Mouse (Mus musculus) heart, adult 2 months (tissue): Measurements from ENCODE around the gene Iqsec3.

Experiments
- CTCF ChIP-seq: fragments of 200-600 bp; IDR thresholded peaks from 2 replicates; pipeline ENCODE4 v1.8.1; 2022; ENCODE audit warnings: antibody characterized with exemption, mild to moderate bottlenecking, moderate library complexity
- POLR2A ChIP-seq: fragments of 200-500 bp; IDR thresholded peaks from 2 replicates; pipeline ENCODE4 v1.6.1; 2011; ENCODE audit warnings: mild to moderate bottlenecking, low read depth, low read length, control low read depth; ENCODE audit not compliant: insufficient read depth

DNA sequence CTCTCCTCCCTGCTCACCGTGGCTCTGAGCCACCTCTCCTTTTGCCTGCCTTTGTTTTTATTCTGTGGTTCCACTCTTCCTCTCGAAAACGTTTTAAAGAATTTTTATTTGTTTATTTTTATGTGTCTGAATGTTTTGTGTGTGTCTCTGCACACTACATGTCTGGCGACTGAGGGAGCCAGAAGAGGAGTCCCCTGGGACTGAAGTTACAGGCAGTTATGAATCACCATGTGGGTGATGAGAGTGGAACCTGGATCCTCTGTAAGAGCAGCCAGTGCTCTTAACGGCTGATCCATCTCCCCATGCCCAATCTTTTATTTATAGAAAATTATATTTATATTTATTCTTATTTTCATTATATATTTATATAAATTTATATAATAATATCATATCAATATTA is 129.1 kb downstream of the Iqsec3 start:
- TF ChIP-seq CTCF (no peak), POLR2A (no peak)
